Mouse (Mus musculus) G1E-ER4 (cell line): ENCODE data around the gene Slc1a7. TPM values are rescaled to one million over a fixed set of nuclear protein-coding genes. Genes with fewer than 3 reads are reported as not detected.

Source experiments
- GATA1 ChIP-seq: IDR thresholded peaks from one replicate; pipeline ENCODE4 v1.8.0; 2012; ENCODE audit warnings: low read length, inconsistent platforms
- polyA plus RNA-seq: library from polyadenylated mRNA; stranded (reverse); fragments of >175 nt; gene quantifications from 2 replicates; pipeline ENCODE4 v1.2.3, GENCODE M21; 2012

Slc1a7 gene
- polyA plus RNA-seq, 1 experiment = not detected

GRCm38 (mm10) chr4:108058166-108058565 is 90.0 kb downstream of the Slc1a7 start:
- TF ChIP-seq GATA1 = no peak

DNA sequence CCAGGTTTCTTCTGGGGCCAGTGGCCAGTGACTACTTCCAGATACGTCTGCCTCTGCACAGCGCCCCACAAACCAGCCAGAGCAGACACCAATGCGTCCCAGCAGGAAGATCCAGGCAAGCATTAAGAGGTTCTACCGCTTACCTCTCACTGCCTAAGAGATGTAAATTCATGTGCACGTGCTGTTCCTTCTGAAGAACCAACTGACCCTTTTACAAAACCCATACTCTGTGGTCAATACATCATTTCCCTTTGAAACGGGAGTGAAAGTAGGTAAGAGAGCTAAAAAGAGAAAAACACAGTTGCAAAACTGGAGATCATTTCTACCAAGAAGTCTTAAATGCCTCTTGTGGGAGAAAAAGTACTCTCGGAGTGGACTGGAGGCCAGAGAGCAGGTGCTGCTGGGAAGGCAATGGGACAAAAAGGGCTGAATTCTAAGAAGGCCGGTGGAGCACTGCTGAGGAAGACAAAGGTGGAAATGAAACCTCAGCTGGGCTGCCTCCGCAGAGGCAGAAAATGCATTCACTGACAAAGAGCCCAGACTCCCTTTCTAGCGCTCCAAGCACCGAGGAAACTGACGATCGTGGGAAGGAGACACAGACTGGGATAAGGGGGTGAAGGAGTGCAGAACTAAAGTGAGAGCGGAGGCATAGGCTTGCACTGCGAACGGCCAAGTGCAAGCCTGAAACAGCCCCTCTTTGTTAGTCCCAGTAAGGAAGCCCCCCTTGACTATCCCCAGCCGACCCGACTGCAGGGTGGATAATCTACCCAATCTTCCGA is 91.7 kb downstream of the Slc1a7 start:
- TF ChIP-seq GATA1 = no peak

- no peak for TF ChIP-seq GATA1
Measured at GRCm38 (mm10) chr4:108060774-108061173, 92.6 kb downstream of the Slc1a7 start.

GRCm38 (mm10) chr4:108062524-108062923 is 94.4 kb downstream of the Slc1a7 start:
- no peak for TF ChIP-seq GATA1

Other genes with a start within 250 kb of the Slc1a7 start
- gene Lrp8, start 166.1 kb upstream of the Slc1a7 start, polyA plus RNA-seq = 17.8 and 18.3 TPM in 2 replicates
- 4.3 and 8.7 TPM in 2 replicates for gene Magoh, start 88.6 kb upstream of the Slc1a7 start, polyA plus RNA-seq
- 2.5 and 3.3 TPM in 2 replicates for gene 0610037L13Rik, start 78.5 kb upstream of the Slc1a7 start, polyA plus RNA-seq
- 69.1 and 95.6 TPM in 2 replicates for gene Cpt2, start 44.7 kb upstream of the Slc1a7 start, polyA plus RNA-seq
- gene Podn, start 128.1 kb downstream of the Slc1a7 start, polyA plus RNA-seq = 0.04 TPM in 1 of 2 replicates, not detected in the other
- gene Scp2, start 176.7 kb downstream of the Slc1a7 start, polyA plus RNA-seq = 19.1 and 39.2 TPM in 2 replicates
- gene Echdc2, start 197.1 kb downstream of the Slc1a7 start, polyA plus RNA-seq = not detected in 2 replicates
- not detected in 2 replicates for gene Zyg11a, start 249.7 kb downstream of the Slc1a7 start, polyA plus RNA-seq